Mouse (Mus musculus): ENCODE measurements around the gene Fam8a1. TPM values are rescaled to one million over a fixed set of nuclear protein-coding genes. Genes with fewer than 3 reads are reported as not detected.

The Fam8a1 gene
- total and polyA plus RNA-seq, 3 experiments = 9.7 to 38.3 (median 32.7) TPM

DNA sequence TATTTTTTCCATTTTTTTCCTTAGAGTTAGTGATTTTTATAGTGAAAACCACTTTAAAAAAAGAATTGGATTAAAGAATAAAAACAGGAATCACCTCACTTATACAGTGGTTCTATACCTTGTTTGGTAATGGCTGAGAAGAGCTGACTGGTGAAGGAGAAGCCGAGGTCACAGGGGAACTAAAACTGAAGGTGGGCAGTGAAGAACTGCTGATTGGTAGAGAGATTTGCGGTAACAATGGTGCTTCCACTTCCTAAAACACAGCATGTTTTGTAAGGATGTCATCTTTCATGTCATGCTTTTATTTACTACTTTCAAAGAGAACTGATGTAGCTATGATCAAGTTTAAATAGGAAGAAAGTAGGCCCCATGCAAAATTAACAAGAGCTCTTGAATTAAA, 32.2 kb downstream of the Fam8a1 start:
- H3K36me3 ChIP-seq (ENCODE audit: control insufficient read depth, insufficient read depth, low read length) = peaks cover 2% of the 10 kb centered on the region; the same call in 1 of the 2 replicates
- WGBS = 84% methylated on average over 2 of the region's 2 CpGs
- H3K4me3 ChIP-seq = no peak overlapping the region
- no peaks in the 10 kb centered on the region for H3K27me3 ChIP-seq (ENCODE audit: control insufficient read depth, insufficient read depth, low read length)
- TF ChIP-seq POLR2A (IDR thresholded peaks at IDR 0.05; ENCODE audit: insufficient read depth, low read depth, low read length) (no peak), EP300 (IDR thresholded peaks at IDR 0.05; ENCODE audit: insufficient read depth, low read depth, low read length) (no peak), CTCF (IDR thresholded peaks at IDR 0.05) (no peak)
- no peak overlapping the region for H3K27ac ChIP-seq
- H3K79me2 ChIP-seq (replicated peaks; ENCODE audit: control insufficient read depth, insufficient read depth, low read length) = no peaks in the 10 kb centered on the region
- no peaks in the 10 kb centered on the region for H3K4me1 ChIP-seq (ENCODE audit: control insufficient read depth, insufficient read depth, low read length)
- intact Hi-C loops (cut with DNase I) = no loop called here
- no peak for DNase-seq
- H3K9ac ChIP-seq (ENCODE audit: low read depth, low read length) = no peak overlapping the region

DNA sequence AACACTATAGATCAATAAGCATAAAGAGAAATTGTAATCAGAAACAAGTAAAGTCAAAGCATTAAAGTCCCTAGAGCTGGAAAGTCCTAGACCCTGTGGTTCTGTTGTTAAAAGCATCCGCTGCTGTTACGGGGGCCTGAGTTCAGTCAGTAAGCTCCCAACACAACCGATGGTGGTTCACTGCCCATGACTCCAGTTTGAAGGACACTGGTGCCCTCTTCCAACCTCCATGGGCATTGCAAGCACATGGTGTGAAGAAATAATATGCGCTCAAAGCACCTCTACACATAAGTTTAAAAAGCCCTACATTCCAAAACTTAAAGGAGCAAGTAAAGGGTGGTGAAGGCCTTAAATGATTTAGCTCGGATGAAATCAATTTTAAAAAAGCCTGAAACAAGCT, 33.8 kb downstream of the Fam8a1 start:
- peaks cover 2% of the 10 kb centered on the region; the same call in 1 of the 2 replicates for H3K36me3 ChIP-seq (ENCODE audit: control insufficient read depth, insufficient read depth, low read length)
- TF ChIP-seq CTCF (IDR thresholded peaks at IDR 0.05) (peak; percentile 45), EP300 (IDR thresholded peaks at IDR 0.05; ENCODE audit: insufficient read depth, low read depth, low read length) (no peak), POLR2A (IDR thresholded peaks at IDR 0.05; ENCODE audit: insufficient read depth, low read depth, low read length) (no peak)
- DNase-seq = no peak
- intact Hi-C loops (cut with DNase I) = no loop called here
- no peaks in the 10 kb centered on the region for H3K79me2 ChIP-seq (replicated peaks; ENCODE audit: control insufficient read depth, insufficient read depth, low read length)
- H3K27ac ChIP-seq = no peak overlapping the region
- 86% methylated on average over 5 of the region's 5 CpGs for WGBS
- no peaks in the 10 kb centered on the region for H3K4me1 ChIP-seq (ENCODE audit: control insufficient read depth, insufficient read depth, low read length)
- no peak overlapping the region for H3K9ac ChIP-seq (ENCODE audit: low read depth, low read length)
- no peaks in the 10 kb centered on the region for H3K27me3 ChIP-seq (ENCODE audit: control insufficient read depth, insufficient read depth, low read length)
- H3K4me3 ChIP-seq = no peak overlapping the region

DNA sequence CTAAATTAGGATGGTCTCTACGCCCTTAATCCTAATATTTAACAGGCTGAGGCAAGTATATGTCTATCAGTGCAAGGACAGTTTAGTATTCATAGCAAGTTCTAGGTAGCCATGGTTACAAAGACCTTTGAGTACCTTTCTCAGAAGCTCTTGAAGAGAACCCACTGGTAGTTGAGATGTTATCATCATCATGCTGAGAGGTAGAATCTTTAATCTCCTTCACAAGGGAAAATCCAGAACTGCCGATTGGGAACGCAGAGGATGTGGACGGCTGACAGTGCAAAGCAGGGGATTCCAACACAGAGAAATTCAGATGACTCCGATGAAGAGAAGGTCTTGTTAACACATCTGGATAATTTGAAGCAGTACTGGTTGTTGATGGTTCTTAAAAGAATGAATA, 44.2 kb downstream of the Fam8a1 start:
- 88% methylated on average over 5 of the region's 5 CpGs for WGBS
- H3K4me1 ChIP-seq (ENCODE audit: control insufficient read depth, insufficient read depth, low read length) = no peaks in the 10 kb centered on the region
- TF ChIP-seq CTCF (IDR thresholded peaks at IDR 0.05) = no peak
- TF ChIP-seq EP300 (IDR thresholded peaks at IDR 0.05; ENCODE audit: insufficient read depth, low read depth, low read length) = no peak
- no peak for TF ChIP-seq POLR2A (IDR thresholded peaks at IDR 0.05; ENCODE audit: insufficient read depth, low read depth, low read length)
- H3K27me3 ChIP-seq (ENCODE audit: control insufficient read depth, insufficient read depth, low read length) = no peaks in the 10 kb centered on the region
- no peaks in the 10 kb centered on the region; the same call in none of the 2 replicates for H3K79me2 ChIP-seq (replicated peaks; ENCODE audit: control insufficient read depth, insufficient read depth, low read length)
- no peak overlapping the region for H3K9ac ChIP-seq (ENCODE audit: low read depth, low read length)
- H3K4me3 ChIP-seq = no peak overlapping the region
- peaks cover 11% of the 10 kb centered on the region for H3K36me3 ChIP-seq (ENCODE audit: control insufficient read depth, insufficient read depth, low read length)
- intact Hi-C loops (cut with DNase I) = no loop called here
- H3K27ac ChIP-seq = no peak overlapping the region
- no peak for DNase-seq

DNA sequence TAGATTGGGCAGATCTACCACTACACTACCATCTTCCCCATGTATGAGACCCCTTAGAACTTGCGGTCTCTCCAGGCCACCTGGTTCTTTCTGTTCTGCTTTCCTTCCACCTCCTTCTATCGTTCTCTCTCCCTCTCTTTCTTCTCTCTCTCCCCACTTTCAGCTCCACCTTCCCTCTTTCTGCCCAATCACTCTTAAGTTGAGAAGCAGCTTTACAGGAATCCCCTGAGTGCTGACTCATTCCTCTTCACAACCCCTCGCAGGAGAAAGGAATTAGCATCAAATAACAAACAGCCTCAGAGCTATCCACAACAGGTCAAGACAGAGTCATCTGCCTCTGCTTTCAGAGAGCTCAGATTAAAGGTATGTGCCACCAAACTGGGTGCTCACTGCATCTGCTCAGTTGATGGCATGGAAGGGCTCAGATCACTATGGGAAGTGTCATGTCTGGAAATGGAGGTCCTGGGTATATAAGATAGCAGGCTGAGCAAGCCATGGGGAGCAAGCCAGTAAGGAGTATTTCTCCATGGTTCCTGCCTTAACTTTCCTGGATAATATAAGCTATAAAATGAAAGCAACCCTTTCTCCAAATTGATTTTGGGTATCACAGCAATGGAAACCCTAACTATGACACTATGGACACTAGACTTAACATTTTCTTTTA, 46.8 kb downstream of the Fam8a1 start:
- no peak overlapping the region for H3K4me3 ChIP-seq
- DNase-seq = no peak
- H3K36me3 ChIP-seq (ENCODE audit: control insufficient read depth, insufficient read depth, low read length) = peaks cover 8% of the 10 kb centered on the region; the same call in 1 of the 2 replicates
- no peak overlapping the region for H3K27ac ChIP-seq
- H3K9ac ChIP-seq (ENCODE audit: low read depth, low read length) = no peak overlapping the region
- H3K79me2 ChIP-seq (replicated peaks; ENCODE audit: control insufficient read depth, insufficient read depth, low read length) = peaks cover 2% of the 10 kb centered on the region
- intact Hi-C loops (cut with DNase I) = no loop called here
- no peaks in the 10 kb centered on the region for H3K4me1 ChIP-seq (ENCODE audit: control insufficient read depth, insufficient read depth, low read length)
- 54% methylated on average over 3 of the region's 3 CpGs for WGBS
- TF ChIP-seq EP300 (IDR thresholded peaks at IDR 0.05; ENCODE audit: insufficient read depth, low read depth, low read length) = no peak
- no peak for TF ChIP-seq CTCF (IDR thresholded peaks at IDR 0.05)
- no peak for TF ChIP-seq POLR2A (IDR thresholded peaks at IDR 0.05; ENCODE audit: insufficient read depth, low read depth, low read length)
- no peaks in the 10 kb centered on the region for H3K27me3 ChIP-seq (ENCODE audit: control insufficient read depth, insufficient read depth, low read length)

DNA sequence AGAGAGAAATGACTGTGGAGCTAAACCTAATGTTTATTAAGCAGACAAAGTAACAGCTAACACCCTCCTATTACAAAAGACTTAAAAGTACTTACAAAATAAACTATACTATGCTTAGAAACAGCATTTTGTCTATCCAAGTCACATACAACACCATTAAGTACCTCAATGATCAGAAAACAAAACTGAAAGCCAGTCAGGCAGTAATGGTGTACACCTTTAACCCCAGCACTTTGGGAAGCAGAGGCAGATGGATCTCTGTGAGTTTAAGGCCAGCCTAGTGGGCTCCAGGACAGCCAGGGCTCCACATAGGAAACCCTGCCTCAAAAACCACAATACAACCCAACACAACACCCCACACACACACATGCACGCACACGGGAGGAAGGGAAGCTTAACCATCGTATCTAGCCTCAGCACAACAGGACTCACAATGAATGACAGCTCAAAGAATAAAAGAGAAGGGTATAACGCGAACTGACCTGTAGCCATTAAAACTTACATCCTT, 49.6 kb downstream of the Fam8a1 start:
- Histone ChIP-seq H3K4me3 (no peak overlapping the region), H3K36me3 (ENCODE audit: control insufficient read depth, insufficient read depth, low read length) (peaks cover 2% of the 10 kb centered on the region; the same call in 1 of the 2 replicates), H3K9ac (ENCODE audit: low read depth, low read length) (no peak overlapping the region), H3K27me3 (ENCODE audit: control insufficient read depth, insufficient read depth, low read length) (no peaks in the 10 kb centered on the region), H3K4me1 (ENCODE audit: control insufficient read depth, insufficient read depth, low read length) (no peaks in the 10 kb centered on the region), H3K27ac (no peak overlapping the region), H3K79me2 (replicated peaks; ENCODE audit: control insufficient read depth, insufficient read depth, low read length) (peaks cover 2% of the 10 kb centered on the region)
- WGBS = 79% methylated on average over 5 of the region's 5 CpGs
- no peak for DNase-seq
- TF ChIP-seq POLR2A (IDR thresholded peaks at IDR 0.05; ENCODE audit: insufficient read depth, low read depth, low read length) = no peak
- TF ChIP-seq CTCF (IDR thresholded peaks at IDR 0.05) = no peak
- TF ChIP-seq EP300 (IDR thresholded peaks at IDR 0.05; ENCODE audit: insufficient read depth, low read depth, low read length) = no peak
- intact Hi-C loops (cut with DNase I) = no loop called here

DNA sequence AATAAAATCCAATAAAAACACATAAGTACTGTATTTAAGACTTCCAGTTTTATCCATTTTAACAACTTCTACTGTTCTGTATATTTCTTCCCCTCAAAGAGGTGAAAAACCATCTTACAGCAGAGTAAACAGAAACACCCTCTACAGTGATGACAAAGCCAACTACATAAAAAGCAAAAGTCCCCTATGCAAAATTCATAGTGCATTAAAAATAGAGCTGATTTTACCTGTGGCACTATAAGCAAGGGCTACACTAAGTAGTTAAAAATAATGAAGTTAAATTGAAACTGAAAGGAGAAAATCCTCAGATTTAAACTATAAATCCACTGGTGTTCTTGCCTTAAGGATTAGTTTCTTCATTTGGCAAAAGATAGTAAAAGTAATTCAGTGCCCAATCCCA, 51.7 kb downstream of the Fam8a1 start:
- no peak overlapping the region for H3K9ac ChIP-seq (ENCODE audit: low read depth, low read length)
- intact Hi-C loops (cut with DNase I) = loop anchor here (10.0 kb wide), 1 partner anchor 324 kb away; the partner anchor contains the start of genes Kdm1b and Tpmt
- H3K4me3 ChIP-seq = no peak overlapping the region
- peaks cover 6% of the 10 kb centered on the region for H3K4me1 ChIP-seq (ENCODE audit: control insufficient read depth, insufficient read depth, low read length)
- H3K27ac ChIP-seq = no peak overlapping the region
- H3K36me3 ChIP-seq (ENCODE audit: control insufficient read depth, insufficient read depth, low read length) = peaks cover 14% of the 10 kb centered on the region
- no peaks in the 10 kb centered on the region for H3K27me3 ChIP-seq (ENCODE audit: control insufficient read depth, insufficient read depth, low read length)
- DNase-seq = no peak
- TF ChIP-seq CTCF (IDR thresholded peaks at IDR 0.05) (no peak), POLR2A (IDR thresholded peaks at IDR 0.05; ENCODE audit: insufficient read depth, low read depth, low read length) (no peak), EP300 (IDR thresholded peaks at IDR 0.05; ENCODE audit: insufficient read depth, low read depth, low read length) (no peak)
- peaks cover 6% of the 10 kb centered on the region for H3K79me2 ChIP-seq (replicated peaks; ENCODE audit: control insufficient read depth, insufficient read depth, low read length)

Measured in heart, adult 2 months (tissue).